Mouse (Mus musculus): ENCODE measurements around the gene Plekhj1.
"Not testable (repeated sequence)": the region's sequence is repeated elsewhere in the genome, so short reads cannot be mapped to it uniquely, and the experiment has no call there.

Plekhj1 gene

DNA sequence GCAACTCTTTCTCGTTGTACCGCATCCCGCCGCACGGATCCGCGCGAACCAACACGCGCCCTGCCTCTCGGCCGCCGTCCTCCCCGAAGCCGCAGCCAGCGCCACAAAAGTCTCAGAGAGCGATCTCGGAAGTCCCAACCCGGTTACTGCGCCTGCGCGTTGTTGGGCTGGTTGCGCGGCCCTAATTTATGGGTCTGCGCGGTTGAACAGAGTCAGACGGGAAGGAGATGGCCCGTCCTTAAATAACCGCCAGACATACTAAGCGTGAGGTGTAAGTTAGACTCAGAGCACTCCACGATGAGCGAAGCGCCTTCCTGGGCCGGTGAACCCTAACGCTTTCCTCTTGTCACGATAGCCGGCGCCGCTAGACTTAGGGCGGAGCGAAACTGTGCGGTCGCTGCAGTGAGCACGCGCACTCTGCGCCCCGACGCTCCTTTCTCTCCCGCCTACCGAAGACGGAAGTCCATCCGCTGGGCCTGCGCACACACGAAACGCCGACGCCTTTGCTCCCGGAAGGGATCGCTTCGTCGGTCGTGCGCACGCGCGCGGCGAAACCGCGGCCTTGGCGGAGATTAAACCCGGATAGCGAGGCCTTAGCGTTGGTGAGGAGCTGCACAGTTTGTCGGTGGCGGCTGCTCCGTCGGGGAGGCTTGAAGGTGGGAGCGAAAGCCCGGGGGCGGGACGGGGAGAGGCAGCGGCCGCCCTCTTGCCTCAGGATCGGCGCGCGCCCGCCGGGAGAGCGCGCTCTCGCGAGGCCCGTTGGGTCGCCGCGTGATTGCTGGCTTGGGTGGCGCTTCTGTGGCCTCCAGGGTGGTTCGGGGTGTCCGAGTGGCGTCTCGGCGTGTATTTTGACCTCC is at the start of gene Plekhj1, which contains the start of gene Sf3a2:
Gene Plekhj1, minus strand, starts transcription at position 477 of the 857 bp plus-strand sequence.
Gene Sf3a2, plus strand, starts transcription at position 49 of the 857 bp plus-strand sequence.
- DNase-seq = peak; percentile 98

DNA sequence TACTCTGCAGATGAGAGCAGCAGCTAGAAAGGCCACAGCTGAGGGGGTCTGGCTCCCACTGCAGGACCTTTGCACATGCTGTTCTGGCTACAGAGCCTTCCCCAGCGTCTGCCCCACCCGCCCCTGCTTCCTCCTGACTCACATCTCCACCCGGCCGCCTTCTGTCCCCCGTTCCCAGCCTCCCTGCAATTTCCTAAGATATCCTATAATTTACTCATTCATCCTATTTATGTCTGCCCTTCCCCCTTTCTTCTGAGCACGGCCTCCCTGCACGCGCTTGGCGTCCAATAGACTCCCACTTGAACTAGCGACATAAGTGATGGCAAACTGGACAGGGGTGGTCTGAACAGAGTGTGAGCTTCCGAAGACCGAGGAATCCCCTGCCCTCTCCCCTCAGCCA is 47.3 kb upstream of the Plekhj1 start:
- DNase-seq = no peak

DNA sequence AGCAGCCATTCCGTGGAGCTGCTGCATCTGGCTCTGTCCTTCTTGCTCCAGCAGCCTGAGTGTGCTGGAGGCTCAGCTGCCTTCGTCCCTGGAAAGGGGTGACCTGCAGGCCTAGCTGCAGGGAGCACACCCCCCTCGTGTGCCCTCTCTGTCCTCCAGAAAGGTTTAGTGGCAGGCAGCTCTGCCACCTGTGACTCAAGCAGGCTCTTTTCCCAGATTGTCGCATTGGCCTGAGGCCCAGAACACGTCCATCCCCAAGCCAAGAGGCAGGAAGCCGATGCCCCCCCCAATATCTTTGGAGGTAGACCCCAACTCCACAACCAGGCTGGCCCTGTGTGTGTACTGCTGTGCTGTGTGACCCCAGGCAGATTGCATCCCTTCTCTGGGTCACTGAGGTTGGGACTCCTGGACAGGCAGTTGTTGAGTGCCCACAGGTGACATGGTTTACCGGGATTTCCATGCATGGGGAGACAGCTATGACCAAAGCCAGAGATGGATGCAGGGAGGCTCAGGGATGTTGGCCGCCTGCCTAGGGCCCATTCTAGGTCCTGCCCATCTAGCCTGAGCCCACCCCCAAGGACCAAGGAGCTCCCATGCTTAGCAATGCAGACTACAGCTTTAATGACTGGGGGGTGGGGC is 46.7 kb upstream of the Plekhj1 start:
- DNase-seq = peak; percentile 72

DNA sequence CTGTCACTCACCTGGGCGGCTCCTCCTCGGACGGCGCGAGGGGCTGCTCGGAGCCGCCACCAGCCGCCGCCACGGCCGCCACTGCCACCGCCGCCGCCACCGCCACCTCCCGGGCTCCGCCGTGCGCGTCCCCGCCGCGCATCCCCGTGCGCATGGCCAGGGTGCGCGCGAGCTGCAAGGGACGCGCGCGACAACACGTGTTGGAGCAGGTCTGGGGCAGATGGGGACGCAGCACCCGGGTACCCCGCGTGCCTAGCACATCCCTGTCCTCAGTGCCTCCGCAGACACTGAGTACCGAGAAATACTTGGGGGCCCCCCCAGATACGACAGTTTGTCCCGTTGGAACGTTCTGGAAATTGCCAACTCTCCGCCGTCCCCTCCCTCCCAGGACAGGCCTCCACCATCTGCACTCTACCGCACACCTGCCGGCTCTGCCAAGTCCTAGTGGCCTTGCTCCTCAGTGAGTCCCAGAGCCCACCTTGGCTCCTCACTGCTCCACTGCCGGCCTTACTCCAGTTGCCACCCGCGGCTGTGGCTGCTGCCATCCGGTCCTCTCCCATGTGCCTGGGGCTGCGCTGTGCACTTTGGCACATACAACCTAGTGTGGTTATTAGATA is 45.6 kb upstream of the Plekhj1 start, which contains the start of gene Lingo3:
Gene Lingo3, minus strand, starts transcription at position 109 of the 617 bp plus-strand sequence.
- peak; percentile 86 for DNase-seq

DNA sequence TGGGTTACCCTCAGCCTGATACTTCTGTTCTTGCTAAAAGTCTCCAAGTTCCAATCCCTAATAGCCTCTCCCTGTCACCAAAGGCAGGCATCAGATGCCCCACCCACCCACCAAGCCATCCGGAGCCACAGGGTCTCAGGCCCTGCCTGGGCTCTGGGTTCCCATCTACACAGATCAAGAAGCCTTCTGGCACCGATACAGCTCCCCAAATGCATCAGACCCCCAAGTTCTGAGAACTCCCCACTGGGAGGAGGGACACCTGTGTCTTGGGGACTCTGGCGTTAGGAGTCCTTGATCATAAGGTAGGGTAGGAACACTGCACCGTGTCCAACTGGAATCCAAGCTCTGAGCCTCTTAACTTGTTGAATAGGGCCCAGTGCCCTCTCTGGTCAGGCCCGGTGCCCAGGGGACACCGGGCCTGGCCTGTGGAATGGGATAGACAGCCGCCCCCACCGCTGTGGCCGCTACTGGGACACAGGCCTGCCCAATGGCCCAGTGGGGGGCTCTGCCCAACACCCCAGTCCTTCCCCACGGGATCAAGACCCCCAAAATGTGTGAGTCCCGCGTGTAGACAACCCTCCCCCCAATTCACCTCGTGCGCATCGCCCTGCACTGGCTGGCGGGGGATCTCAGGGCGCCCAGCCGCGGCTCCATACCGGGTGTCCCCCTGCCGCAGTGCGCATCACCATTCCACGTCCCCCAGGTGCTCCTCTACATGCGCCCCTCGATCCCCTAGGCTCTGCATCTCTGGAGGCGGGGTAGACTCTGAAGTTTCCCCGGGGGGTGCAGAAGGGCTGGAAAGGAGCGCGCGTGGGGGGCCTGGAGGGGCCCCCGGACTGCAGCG is 44.9 kb upstream of the Plekhj1 start:
- peak; percentile 76 for DNase-seq

DNA sequence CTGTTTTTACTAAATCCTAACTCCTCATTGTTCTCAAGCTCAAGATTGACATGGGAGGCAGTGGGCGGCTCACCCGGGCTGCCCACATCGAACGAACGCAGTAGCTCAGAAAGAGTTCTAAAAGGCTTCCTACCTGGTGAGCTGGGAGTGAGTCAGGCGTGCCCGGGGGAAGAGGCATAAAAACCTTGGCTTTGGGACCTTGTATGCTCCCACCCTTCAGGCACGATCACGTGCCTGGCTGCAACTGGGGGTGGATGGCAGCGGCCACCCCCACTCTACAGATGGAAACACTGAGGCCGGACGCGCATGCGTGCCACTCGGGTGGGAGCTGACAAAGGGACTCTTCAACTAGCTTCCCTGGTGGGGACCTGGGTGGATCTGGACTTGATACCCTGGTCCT is 43.9 kb upstream of the Plekhj1 start:
- no peak for DNase-seq

DNA sequence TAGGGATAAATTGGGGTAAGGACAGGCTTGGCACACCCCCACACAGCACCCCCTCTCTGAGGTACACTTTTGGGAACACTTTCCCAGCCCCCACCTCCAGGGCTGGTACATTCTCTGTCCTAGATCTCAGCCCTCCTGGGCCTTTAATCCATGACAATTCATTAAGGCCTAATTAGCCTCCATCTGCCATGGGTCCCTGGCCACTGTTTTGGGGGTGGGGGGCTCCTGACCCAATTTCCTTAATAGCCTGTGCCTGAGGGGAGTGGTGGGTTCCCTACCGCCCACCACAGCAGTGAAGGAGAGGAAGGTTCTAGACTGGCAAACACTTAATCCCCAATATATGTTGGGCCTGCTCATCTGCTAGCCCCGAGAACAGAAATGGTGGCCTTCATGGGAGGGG is 43.3 kb upstream of the Plekhj1 start:
- DNase-seq = peak; percentile 59

DNA sequence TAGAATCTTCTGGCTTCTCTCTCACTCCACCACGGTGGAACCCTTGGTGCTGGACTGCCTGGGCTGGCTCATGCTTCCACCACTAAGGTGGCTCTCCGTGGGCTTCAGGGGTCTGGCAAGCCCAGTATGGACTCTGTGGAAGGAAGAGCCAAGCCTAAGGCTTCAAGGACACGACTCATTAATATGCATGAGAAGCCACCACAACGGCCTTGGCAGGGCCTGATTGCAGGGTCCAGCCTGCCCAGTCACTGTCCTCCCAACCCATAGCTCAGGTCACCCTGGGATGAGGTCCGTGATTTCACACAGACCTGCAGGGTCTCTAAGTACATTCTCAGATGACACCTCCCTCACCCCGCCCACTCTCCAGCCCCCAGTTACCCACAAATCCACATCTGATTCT is 41.4 kb upstream of the Plekhj1 start:
- no peak for DNase-seq

DNA sequence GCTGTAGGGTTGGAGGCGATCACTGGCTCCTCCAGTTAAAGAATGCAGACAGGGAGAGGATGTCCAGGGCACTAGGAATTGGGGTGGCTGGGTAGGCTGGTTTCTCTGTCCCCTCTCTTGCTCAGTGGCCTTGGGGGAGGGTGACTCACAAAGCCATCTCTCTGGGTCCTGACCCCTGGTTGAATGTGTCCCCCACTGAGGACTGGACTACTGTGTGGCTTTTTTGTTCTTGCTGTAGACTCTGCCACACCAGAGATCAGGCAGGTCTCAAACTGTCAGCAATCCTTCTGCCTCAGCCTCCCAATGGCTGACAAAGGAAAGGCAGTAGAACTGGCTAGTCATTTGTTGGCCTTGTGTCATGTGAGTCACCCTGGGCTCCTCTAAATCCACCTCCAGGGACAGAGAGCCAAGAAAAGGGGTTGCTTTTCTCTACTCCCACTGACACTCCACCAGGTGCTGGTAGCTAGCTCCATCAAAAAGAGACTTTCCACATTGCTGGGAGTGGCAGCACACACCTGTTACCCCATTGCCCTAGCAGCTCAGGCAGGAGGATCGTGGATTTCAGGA is 40.0 kb upstream of the Plekhj1 start:
- DNase-seq = peak; percentile 61

DNA sequence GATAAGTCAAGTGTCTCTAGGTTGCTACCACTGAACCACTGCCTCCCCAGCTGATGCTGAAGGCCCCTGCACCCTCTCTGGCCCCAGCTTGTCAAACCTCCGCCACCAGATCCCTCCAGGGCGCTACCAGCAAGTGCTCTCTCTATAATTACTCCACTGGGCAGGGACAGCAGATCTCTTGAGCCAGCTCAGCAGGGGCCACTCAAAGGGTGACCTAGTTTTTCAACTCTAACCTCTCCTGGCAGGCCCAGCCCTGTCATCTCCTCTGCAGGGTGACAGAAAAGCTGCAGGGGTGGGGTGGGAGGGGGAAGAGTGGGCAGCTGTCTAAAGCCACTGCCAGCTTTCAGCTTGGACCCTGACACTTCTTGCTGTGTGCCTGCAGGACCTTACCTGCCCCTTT is 39.4 kb upstream of the Plekhj1 start:
- DNase-seq = peak; percentile 86

DNA sequence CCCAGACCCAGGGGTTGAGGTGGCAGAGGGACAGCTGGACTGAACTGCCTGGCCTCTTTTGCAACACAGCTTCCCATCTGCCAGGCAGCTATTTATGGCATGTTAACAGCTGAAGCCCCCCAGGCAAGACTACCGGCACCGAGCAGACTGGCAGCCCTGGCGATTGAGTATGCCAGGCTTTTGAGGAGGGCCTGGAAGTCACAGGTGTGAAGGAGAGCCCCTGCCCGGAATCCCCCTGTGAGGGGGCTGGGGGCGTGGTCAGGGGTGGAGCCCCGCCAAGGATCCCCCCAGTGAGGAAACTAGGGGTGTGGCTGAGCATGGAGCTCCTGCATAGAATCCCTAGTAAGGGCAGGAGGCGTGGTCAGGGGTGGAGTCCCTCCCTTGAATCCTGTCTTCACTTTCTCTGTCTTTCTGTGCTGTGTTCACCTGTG is 38.5 kb upstream of the Plekhj1 start:
- DNase-seq = peak; percentile 84

DNA sequence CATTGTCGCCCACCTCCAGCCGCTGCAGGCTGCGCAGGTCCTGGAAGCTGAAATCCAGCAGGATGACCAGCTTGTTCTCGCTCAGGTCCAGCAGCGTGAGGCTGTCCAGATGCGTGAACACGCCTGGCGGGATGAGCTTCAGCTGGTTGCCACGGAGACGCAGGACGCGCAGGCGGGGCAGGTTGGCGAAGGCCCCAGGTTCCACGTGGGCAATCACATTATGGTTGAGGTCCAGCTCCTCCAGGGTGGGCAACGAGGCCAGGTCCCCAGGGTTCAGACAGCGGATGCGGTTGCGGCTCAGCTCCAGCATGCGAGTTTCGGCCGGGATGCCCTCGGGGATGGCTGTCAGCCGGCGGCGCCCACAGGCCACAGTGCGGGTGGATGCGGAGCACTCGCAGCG is 37.2 kb upstream of the Plekhj1 start:
- no peak for DNase-seq

DNA sequence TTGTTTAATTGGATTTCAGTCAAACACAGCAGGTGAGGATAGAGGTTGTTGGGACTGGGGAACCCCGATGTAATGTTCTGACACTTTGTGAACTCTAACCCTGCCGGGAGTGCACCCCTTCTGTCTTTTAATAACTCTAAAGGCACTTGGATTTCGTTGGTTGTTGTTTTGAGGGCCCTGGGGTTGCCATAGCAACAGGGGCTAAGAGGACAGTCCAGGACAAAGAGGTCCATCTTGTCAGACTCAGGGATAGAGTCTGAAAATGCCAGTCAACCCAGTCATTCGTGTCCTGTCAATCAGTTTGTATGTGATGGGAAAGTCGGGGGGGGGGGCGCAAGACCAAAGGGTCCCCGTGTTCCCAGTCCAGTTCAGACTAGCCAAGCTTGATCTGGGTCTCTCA is 34.4 kb upstream of the Plekhj1 start:
- no peak for DNase-seq

DNA sequence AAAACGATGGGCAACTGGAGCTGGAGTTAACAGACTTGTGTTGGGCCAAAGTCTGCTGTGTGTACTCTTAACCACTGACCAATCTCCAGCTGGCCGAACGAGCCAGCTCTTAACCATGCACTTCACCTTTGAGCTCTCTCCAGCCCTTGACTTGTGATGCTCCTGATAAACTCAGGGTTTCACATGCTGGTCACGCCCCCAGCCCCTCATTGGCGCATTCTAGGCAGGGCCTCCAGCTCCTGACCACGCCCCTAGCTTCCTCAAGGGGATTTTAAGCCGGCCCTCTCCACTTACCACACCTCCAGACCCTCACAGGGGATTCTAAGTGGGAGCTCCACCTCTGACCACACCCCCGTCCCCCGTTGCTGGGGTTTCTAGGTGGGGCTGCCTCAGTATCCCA is 32.7 kb upstream of the Plekhj1 start:
- DNase-seq = no peak

DNA sequence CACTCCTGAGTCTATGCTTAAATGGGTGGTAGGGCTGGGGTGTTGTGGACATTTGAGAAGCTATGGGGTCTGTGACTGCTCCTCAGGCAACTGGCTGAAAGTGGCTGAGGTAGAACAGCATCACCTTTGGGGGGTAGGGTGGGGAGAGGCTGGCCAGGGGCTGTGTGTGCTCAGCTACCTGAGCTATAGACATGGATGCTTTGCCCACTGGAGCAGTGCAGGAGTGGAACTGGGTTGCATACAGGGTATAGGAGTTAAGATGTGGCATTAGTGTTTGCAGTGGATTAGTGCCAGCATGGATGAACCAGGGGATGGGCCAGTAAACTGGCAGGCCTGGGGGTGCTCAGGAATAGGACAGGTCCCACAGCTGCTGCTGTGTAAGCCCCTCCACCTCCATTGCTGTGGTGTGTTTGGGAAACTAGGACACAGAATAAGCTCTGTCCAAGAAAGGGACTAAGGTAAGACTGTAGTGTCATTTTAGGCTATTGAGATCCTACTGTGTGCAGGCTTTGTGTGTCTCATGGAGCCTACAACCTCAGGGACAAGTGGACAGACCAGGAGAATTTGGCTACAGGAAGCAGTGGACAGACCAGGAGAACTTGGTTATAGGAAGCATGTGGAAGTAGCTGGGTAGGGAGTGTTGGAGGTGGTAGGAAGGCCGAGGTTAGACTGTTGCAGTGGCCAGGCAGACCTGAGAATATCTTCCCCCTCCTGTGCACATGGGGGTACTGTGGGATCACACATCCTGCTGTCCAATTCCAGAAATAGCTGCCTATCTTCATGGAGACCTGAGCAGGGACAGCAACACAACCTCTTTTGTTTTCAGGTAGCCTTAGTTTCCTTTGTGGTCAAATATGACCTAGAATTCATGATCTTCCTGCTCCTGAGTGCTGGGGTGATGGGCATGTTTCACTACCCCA is 31.2 kb upstream of the Plekhj1 start:
- no peak for DNase-seq

DNA sequence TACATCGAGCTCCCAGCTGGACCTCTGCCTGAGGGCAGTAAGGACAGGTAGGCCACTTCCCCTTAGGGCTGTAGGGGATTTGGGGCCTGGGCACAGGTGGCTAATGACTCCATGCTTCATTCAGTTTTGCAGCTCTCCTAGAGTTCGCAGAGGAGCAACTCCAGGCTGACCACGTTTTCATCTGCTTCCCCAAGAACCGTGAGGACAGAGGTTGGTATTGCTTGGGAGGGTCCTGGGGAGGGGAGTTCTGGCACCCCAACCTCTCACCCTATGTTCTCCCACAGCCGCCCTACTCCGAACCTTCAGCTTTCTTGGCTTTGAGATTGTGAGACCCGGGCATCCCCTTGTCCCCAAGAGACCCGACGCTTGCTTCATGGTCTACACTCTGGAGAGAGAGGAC is 30.2 kb upstream of the Plekhj1 start:
- DNase-seq = not testable (repeated sequence)

DNA sequence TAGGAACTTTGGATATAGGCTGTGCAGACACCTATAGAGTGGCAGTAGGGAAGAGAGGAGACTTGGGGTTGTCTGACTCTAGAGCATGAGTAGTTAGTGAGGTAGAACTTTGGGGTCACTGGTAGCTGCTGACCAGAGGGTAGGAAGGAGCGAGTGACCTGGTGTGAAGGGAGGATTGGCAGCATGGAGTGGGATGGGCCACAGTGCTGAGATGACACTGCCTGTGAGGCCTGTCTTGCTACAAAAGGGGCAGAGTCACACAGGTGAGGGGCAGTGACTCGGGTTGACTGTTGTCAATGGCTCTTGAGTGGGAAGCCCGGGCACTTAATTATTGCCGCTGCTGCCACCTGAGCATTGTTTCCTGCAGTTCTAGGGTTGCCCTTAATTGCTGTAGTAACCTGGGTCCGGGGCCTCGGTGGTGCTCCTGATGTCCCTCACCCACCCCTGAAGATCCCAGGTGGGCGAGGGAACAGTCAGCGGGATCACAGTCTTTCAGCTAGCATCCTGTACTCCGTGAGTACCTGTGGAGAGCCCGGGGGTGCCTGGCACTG is 29.5 kb upstream of the Plekhj1 start:
- DNase-seq = no peak

DNA sequence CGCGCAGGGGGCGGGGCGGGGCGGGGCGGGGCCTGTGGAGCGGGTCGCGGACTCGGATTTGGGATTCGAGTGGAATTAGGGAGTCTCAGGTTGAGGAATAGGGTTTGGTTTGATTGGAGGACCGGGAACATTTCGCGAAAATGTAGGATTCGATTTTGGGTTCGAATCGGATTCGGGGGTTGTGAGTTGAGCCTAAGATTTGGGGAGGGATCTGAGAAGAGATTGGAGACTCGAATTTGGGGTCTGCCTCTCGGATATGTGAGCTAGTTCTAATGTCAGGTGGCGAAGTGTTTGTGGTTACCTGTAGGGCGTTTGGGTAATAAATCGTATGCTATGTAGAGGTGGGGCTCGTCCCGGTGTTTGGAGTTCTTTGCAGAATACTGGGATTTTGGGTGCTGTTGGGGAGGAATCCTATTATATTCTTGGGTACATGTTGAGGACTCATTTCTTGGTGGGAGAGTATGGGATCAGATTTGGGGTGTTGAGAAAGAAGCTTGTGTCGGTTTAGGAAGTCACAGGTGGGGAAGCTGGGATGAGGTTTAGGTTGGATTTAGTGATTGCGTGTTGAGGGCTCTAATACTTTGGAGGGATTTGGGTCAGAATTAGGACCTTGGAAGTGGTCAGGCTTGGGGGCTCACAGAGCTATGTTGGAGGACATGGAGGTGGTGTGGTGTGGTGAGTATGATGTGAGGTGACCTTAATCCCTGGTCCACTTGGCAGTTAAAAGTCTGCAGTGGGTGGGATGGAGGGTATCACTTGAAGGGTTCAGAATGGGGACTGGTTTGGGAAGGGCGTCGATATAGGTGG is 28.8 kb upstream of the Plekhj1 start:
- DNase-seq = no peak

DNA sequence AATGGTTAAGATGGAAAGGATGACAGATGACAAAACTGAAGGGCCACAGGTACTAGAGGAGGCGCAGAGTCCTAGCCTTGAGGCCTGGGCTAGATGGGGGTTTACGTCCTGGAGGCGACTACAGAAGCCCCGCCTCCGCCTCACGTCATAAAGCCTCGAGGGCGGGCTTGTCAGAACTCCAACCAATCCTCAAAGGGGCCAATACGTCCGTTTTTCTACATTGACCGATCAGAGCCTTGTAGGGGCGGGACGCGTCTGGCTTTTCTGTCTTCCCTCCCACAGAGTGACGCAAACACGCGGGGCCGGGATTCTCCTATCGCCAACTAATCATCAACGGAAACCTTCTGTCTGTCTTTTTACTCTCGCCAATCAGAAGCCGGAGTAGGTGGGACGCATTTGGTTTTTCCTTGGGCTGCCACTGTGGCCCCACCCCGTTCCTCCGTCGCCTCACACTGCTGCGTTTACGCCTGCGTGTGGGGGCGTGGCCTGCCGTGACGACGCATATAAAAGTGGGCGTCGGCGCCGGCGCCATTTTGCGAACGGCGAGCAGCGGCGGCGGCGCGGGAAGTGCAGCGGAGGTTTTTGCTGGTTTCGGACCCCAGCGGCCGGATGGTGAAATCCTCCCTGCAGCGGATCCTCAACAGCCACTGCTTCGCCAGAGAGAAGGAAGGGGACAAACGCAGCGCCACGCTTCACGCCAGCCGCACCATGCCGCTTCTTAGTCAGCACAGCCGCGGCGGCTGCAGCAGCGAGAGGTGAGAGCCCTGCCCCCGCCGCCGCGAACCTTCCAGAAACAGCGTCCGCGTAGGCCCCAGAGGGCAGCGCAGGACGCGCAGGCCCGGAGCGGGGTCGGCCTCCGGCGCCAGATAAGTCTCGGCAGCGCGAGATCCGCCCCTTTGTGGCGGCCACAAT is 28.0 kb upstream of the Plekhj1 start, which contains the start of gene Oaz1:
Gene Oaz1, plus strand, starts transcription at position 506 of the 912 bp plus-strand sequence.
- peak; percentile 100 for DNase-seq

Data from cerebellum, adult 9-11 months (tissue).